Mouse (Mus musculus) right cerebral cortex, postnatal 25 days (tissue): ENCODE measurements at regions not wholly inside any gene's neighbourhood (a gene's known extent, or its start where the extent isn't known, plus 50 kb on each side); places are given as distances from the start of the nearest gene placed in this dataset.
"Not testable (repeated sequence)": the region's sequence is repeated elsewhere in the genome, so short reads cannot be mapped to it uniquely, and the experiment has no call there.

Experiments used
- DNase-seq: peaks from one replicate; pipeline ENCODE4 v3.0.0; 2022

DNA sequence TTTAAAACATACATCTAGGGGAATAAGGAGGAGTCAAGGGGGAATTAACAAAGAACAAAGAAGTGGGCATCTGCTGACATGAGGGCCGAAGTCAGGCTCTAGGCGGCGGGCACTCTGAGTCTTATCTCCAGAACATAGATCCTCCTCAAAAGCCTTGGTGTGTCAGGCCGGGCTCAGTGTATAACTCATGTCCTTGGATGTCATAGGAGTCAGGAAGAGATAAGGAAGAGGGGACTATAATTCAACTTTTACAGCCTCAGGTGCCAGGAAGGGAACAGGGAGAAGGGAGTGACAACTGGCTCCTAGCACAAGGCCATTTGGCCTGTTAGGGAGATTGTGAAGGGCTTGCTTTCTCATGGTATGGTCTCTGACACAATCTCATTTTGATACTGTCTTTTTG, 185.9 kb upstream of the Ube2e2 start:
- DNase-seq: not testable (repeated sequence)

DNA sequence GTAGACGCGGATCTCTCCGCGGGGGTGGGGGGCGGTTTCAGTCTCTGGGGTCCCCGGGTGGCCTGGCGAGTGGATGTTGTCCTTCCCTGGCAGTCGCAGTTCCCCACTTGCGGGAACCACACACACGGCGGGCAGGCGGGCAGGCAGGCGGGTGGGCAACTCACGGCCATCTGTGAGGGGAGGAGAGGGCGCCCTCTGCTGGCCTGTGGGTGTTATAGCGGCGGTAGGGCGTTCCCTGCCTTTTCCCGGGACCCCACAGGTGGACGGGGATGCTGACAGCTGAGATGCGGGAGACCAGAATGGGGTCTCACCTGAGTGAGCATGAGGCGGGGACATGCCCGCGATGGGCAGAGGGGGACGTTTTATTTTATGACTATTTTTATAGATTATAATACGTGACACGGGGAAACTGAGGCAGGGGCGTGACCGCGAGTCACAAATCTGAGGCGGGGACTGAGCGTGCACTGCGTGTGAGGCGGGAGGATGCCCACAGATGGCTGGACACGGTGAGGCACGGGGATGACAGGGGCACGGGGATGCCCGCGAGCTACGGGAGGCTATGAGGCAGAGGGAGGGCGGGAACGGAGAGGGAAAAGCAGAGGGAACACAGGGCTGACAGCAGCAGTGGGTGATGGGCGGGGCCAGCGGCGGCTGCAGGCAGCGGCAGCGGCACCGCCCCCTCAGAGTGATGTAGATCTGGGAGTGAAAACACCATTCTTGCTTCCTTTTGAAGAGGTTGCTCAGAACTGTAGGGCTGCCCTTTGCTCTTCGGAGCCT, 148.1 kb upstream of the Ube2e2 start:
- DNase-seq: peak; percentile 60

DNA sequence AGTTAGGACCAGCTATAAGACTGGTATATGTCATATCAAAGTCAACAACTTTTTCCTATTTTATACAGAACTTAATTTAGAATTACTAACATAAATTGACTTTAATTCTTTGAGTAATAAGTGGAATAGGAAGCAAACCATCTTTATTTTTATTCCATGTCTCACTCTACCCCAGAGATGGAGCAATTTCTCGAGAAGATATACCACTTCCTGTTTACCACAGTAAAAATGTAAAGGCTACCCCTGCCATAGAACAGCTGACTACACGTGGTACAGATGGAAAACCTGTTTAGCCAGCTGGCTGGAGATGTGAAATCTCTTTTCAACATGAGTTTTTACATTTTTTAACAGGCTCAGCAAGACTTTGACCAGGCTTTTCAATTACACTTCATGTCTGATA, 126.0 kb upstream of the Ube2e2 start:
- DNase-seq: no peak

DNA sequence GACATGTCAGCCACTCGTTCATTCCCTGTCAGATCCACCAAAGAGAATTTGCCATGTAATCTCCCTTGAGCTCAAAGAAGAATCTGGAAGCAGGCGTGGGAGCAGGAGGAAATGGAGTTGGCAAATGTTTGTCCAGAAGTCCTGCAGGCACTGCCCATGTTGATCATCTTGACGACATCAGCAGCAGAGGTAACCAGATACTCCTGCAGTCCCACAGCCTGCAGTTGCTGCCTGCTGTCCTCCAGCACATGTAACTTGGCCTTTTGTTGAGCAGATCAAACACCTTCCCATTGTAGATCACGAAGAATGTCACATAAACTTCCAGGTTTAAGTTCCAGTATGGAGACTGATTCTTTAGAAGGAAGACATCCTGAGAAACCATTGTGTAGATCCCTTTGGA, 121.3 kb upstream of the Ube2e2 start:
- no peak for DNase-seq

DNA sequence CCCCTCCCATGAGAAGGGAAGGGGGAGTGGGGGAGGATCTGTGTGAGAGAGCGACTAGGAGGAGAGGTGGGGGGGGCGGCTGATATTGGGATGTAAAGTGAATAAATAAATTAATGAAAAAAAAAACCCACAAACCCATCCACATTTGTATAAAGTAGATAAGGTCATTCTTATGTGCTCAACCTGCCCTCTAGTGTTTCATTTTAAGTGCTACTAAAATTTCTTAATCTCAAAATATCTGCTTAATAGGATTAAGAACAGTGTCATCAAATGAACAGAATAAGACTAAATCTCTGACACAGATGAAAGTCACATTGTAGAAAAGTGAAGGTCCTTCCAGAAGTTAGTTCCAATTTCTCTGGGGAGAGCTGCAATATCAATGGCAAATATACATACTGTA, 119.5 kb upstream of the Ube2e2 start:
- DNase-seq: not testable (repeated sequence)

DNA sequence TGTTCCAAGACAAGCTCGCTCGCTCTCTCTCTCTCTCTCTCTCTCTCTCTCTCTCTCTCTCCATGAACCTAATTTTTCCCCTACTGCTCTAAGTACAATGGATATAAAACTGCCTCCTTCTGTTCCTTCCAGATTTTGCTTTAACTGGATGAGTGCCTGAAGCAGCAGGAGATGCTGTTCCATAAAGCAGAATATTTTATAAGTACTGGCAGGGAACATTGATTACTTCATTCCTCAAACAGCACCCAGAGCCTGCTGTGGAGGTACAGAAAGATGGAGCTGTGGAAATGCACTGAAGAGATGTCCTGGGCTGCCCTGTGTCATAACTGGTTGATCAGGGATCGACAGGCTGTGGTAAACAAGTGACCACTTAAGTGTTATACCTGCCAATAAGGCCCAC, 89.8 kb upstream of the Ube2e2 start:
- peak; percentile 17 for DNase-seq

DNA sequence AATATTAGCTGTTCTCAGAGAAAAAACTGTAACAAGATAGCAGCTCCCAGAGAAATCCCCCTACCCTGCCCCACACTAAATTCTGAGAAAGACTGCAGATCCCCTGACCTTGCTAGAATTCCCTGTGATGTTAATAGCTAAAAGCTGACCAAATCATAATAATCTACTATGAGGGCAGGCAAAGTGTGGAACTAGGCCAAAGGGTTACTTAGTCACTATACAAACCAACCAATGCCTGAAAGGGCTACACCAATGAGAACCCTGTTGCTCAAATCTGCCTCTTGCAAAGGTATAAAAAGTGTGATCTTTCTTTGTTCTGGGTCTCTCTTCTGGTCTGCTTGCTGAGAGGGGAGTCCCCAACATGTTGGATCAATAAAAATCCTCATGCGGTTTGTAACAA, 69.8 kb upstream of the Ube2e2 start:
- no peak for DNase-seq

DNA sequence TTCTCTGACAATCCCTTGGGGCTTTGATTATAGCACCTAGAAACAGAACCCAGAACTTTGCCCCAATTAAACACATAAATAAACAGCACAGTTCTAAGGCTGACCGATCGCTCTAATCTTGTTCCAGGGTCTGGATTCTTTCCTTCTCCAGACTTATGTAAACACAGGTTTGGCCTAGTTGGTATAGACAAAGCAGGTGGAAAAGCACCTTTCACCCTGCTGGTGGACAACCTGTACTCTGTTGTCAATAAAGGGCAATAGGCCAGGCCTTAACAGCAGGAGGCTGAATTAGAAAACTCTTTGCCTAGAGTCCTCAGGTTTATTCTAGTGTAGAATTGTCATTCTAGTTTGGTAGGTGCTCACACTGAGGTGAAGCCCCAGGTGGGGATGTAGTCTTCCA, 69.2 kb upstream of the Ube2e2 start:
- DNase-seq: no peak
